Mouse (Mus musculus) heart, adult 18-20 months (tissue): ENCODE results near the gene Cenpc1. TPM values are rescaled to one million over a fixed set of nuclear protein-coding genes. Genes with fewer than 3 reads are reported as not detected.
A peak's percentile ranks its signal among the peaks of the same experiment; 100 is the strongest.

Source experiments
- DNase-seq, 2 experiments: peaks; one replicate each; pipeline ENCODE4 v3.0.0; 2021 to 2022; ENCODE audit warnings: mixed read lengths in 1 of 2
- long read RNA-seq, 2 experiments: library from polyadenylated mRNA; stranded (forward); transcript quantifications; one replicate each; pipeline ENCODE4 v2.0.0; 2021
- total RNA-seq, 2 experiments: library from RNA; stranded (reverse); gene quantifications; 2 replicates each; pipeline ENCODE4 v1.2.3; 2021

The Cenpc1 gene
- total RNA-seq = 1 to 10 TPM; 4.8 to 5.8 TPM
- long read RNA-seq, experiment 1, partial matches to known transcripts = 0 of 3 reads
- long read RNA-seq, experiment 1, other reads (novel, unspliced or antisense) = 0 of 3 reads
- long read RNA-seq, experiment 2, partial matches to known transcripts = 0 of 1 reads
- long read RNA-seq, experiment 2, other reads (novel, unspliced or antisense) = 1 of 1 reads

GRCm38 (mm10) chr5:86065101-86065875 is at the start of gene Cenpc1:
Gene Cenpc1, minus strand, starts transcription at chr5:86065583.
- DNase-seq = peak; percentile 98

- peak in 1 of 2 experiments; percentile 9 for DNase-seq
These were observed 48.6 kb upstream of the Cenpc1 start for GRCm38 (mm10) chr5:86113997-86114396.

- no peak for DNase-seq
These were observed 47.7 kb upstream of the Cenpc1 start for GRCm38 (mm10) chr5:86113037-86113436.

GRCm38 (mm10) chr5:86111074-86111473 is 45.7 kb upstream of the Cenpc1 start:
- DNase-seq = no peak

- no peak for DNase-seq
These were observed 41.2 kb upstream of the Cenpc1 start for GRCm38 (mm10) chr5:86106610-86107009.

GRCm38 (mm10) chr5:86102176-86102575 is 36.8 kb upstream of the Cenpc1 start:
- DNase-seq = no peak

GRCm38 (mm10) chr5:86100621-86101020 is 35.2 kb upstream of the Cenpc1 start:
- no peak for DNase-seq

GRCm38 (mm10) chr5:86098988-86099387 is 33.6 kb upstream of the Cenpc1 start:
- DNase-seq = no peak

- no peak for DNase-seq
These were observed 29.4 kb upstream of the Cenpc1 start for GRCm38 (mm10) chr5:86094754-86095153.

GRCm38 (mm10) chr5:86086751-86087150 is 21.4 kb upstream of the Cenpc1 start:
- peak in 1 of 2 experiments; percentile 21 for DNase-seq

- DNase-seq = no peak
These were observed 19.6 kb upstream of the Cenpc1 start for GRCm38 (mm10) chr5:86084979-86085378.

- no peak for DNase-seq
These were observed 18.6 kb upstream of the Cenpc1 start for GRCm38 (mm10) chr5:86083987-86084386.

GRCm38 (mm10) chr5:86078720-86079334 is 13.4 kb upstream of the Cenpc1 start:
- no peak for DNase-seq

- no peak for DNase-seq
These were observed 7.5 kb upstream of the Cenpc1 start for GRCm38 (mm10) chr5:86072756-86073386.

GRCm38 (mm10) chr5:86071538-86071937 is 6.2 kb upstream of the Cenpc1 start, which contains the start of gene Stap1:
Gene Stap1, plus strand, starts transcription at chr5:86071746.
- peak; percentile 24 to 31 for DNase-seq

- DNase-seq = no peak
These were observed 3.7 kb upstream of the Cenpc1 start for GRCm38 (mm10) chr5:86069121-86069520.

GRCm38 (mm10) chr5:86068451-86068850 is 3.1 kb upstream of the Cenpc1 start:
- DNase-seq = no peak

GRCm38 (mm10) chr5:86066551-86066929 is 1.2 kb upstream of the Cenpc1 start:
- DNase-seq = peak; percentile 88 to 97

- no peak for DNase-seq
These were observed 630 bp upstream of the Cenpc1 start for GRCm38 (mm10) chr5:86065876-86066550.

- DNase-seq = no peak
These were observed 1.9 kb downstream of the Cenpc1 start for GRCm38 (mm10) chr5:86063501-86063900.

- no peak for DNase-seq
These were observed 35.6 kb downstream of the Cenpc1 start for GRCm38 (mm10) chr5:86029820-86030219.
